Mouse (Mus musculus) ES-CJ7 (cell line): ENCODE results near the gene Hist1h2ak.
"Not testable (repeated sequence)": the region's sequence is repeated elsewhere in the genome, so short reads cannot be mapped to it uniquely, and the experiment has no call there.

Experiments used
- DNase-seq: peaks from one replicate; pipeline ENCODE4 v3.0.0; 2011; ENCODE audit warnings: low read depth, low spot score

Hist1h2ak gene

GRCm38 (mm10) chr13:21753524-21754285, at the start of gene Hist1h2ak, which contains the start of gene Hist1h2bn:
Gene Hist1h2ak (minus strand): TSS chr13:21753827.
Gene Hist1h2bn (plus strand): TSS chr13:21754123.
- peak; percentile 99 for DNase-seq

GRCm38 (mm10) chr13:21803058-21803457, 49.4 kb upstream of the Hist1h2ak start:
- DNase-seq = not testable (repeated sequence)

GRCm38 (mm10) chr13:21797163-21797562, 43.5 kb upstream of the Hist1h2ak start:
- not testable (repeated sequence) for DNase-seq

- DNase-seq = peak; percentile 73
Measured at GRCm38 (mm10) chr13:21795584-21795983, 42.0 kb upstream of the Hist1h2ak start.

- DNase-seq = peak; percentile 85
Measured at GRCm38 (mm10) chr13:21790601-21791283, 37.1 kb upstream of the Hist1h2ak start.

- no peak for DNase-seq
Measured at GRCm38 (mm10) chr13:21789925-21790324, 36.3 kb upstream of the Hist1h2ak start.

GRCm38 (mm10) chr13:21787760-21788593, 34.4 kb upstream of the Hist1h2ak start:
- DNase-seq = peak; percentile 60

GRCm38 (mm10) chr13:21786899-21787629, 33.4 kb upstream of the Hist1h2ak start, which contains the start of the genes Hist1h2an and Hist1h2bp:
Gene Hist1h2an (minus strand): TSS chr13:21787218.
Gene Hist1h2bp (plus strand): TSS chr13:21787461.
- DNase-seq = peak; percentile 98

- peak; percentile 68 for DNase-seq
Measured at GRCm38 (mm10) chr13:21786189-21786898, 32.7 kb upstream of the Hist1h2ak start.

- no peak for DNase-seq
Measured at GRCm38 (mm10) chr13:21784311-21784710, 30.7 kb upstream of the Hist1h2ak start.

- peak; percentile 87 for DNase-seq
Measured at GRCm38 (mm10) chr13:21783734-21784161, 30.1 kb upstream of the Hist1h2ak start.

GRCm38 (mm10) chr13:21783255-21783617, 29.6 kb upstream of the Hist1h2ak start, which contains the start of gene Hist1h3i:
Gene Hist1h3i (minus strand): TSS chr13:21783370.
- DNase-seq = peak; percentile 94

- DNase-seq = peak; percentile 86
Measured at GRCm38 (mm10) chr13:21782361-21783254, 29.0 kb upstream of the Hist1h2ak start.

- no peak for DNase-seq
Measured at GRCm38 (mm10) chr13:21781639-21782038, 28.0 kb upstream of the Hist1h2ak start.

- peak; percentile 44 for DNase-seq
Measured at GRCm38 (mm10) chr13:21781021-21781555, 27.5 kb upstream of the Hist1h2ak start.

GRCm38 (mm10) chr13:21779767-21780731, 26.4 kb upstream of the Hist1h2ak start, which contains the start of gene Hist1h1b:
Gene Hist1h1b (minus strand): TSS chr13:21780625.
- peak; percentile 91 for DNase-seq
